Mouse (Mus musculus) right cerebral cortex, adult 18-20 months (tissue): ENCODE measurements at regions not wholly inside any gene's neighbourhood (a gene's known extent, or its start where the extent isn't known, plus 50 kb on each side); places are given as distances from the start of the nearest gene placed in this dataset.
A peak's percentile ranks its signal among the peaks of the same experiment; 100 is the strongest.

Experiments used
- DNase-seq: peaks from one replicate; pipeline ENCODE4 v3.0.0; 2022; ENCODE audit warnings: mixed read lengths

GRCm38 (mm10) chr8:10931266-10931665, 77.0 kb downstream of the Irs2 start:
- no peak for DNase-seq

DNA sequence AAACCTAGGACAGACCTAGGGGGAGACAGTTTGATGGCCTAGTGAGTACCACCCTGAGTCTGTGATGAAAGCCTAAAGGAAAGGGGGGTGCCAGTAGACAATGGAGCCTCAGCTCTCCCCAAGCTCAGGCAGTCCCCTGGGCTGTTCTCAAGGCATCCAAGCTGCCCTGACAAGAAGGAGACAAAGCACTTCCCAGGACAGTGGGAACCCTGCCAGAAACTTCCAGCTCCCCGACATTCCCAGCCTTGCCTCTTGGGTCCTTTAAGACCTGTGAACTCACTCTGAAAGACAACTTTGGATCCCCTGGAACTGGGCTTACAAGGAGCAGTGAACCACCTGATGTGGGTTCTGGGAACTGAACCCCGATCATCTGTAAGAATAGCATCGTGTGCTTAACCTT, 79.4 kb downstream of the Irs2 start:
- no peak for DNase-seq

GRCm38 (mm10) chr8:10928342-10928794, 79.9 kb downstream of the Irs2 start:
- DNase-seq = peak; percentile 44

DNA sequence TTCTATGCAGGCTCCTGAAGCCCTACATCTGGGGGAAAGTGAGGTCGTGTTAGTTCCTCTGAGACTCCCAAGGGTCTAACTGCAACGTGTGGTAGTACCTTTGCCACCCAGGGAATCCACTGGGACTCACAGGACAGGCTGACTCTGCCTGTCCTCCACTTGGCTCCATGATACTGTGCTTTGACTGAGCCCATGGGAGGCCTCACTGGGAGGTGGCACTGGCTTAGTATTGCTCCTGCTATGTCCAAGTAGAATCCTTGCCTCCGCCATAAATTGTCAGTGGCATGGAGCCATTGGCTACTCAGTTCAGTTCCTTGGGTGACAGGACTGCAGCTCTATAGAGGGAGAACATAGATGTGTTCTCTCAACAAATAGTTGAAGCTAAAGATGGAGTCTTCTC, 81.1 kb downstream of the Irs2 start:
- no peak for DNase-seq

GRCm38 (mm10) chr8:10926518-10926915, 81.7 kb downstream of the Irs2 start:
- DNase-seq = peak; percentile 33

DNA sequence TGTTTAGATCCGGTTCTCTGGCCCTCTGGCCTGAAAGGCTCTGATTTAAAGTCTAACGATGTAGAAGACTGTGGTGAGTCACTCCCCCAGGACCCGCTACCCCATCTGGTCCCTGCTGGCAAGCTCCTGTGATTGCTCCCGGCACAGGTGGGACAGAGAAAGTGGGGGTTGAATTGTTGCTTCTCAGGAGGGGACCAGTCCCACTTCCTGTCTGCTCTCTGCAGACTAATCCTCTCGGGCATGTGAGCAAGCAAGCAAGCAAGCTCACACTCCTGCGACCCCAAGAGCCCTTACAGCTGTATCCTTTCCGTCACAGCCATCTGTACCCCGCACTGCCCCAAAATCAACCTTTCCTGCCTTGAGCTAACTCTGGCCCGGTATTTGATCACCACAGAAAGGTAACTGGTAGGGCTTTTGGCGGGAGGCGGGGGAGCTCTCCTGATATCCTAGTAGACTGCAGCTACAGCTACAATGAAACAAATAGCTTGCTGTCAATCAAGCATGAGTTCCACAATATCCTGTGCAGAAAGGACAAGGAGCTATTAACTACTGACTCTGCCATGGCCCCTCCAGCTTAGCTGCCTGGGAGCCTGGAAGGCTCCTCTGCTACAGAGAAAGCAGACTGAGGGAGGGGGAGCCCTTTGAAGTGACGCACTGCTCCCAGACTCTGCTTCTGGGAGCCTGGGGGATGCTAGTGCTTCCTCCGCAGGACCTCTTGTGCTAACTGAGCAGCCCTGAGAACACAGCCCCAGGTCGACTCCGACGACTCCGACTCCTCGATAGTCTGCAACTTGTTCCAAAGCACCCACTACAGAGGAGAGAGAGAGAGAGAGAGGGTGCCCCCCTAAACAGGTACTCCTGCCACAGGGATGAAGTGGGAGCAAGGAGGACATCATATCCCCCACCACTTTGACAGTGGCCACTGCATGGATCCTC, 82.4 kb downstream of the Irs2 start:
- DNase-seq = no peak

GRCm38 (mm10) chr8:10924526-10925199, 83.6 kb downstream of the Irs2 start:
- DNase-seq = peak; percentile 28

DNA sequence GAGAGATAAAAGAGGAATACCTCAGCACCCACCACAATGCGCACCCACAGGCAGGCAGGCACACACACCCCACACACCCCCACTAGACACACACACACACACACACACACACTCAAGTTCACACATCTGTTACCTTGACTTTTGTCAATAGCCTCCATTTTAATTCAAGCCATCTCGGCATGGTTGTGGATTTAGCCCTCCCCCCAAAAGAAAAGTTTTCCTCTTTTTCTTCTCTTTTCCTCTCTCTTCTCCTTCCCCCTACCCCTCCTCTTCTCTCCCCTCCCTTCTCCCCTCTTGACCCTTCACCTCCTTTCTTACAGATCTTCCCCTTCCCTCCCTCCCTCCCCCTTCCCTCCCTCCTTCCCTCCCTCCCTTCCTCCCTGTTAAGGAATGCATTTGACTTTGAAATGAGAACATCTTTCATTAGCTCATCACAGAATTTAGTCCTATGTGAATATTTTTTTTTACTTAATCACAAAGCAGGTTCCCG, 84.2 kb downstream of the Irs2 start:
- no peak for DNase-seq

DNA sequence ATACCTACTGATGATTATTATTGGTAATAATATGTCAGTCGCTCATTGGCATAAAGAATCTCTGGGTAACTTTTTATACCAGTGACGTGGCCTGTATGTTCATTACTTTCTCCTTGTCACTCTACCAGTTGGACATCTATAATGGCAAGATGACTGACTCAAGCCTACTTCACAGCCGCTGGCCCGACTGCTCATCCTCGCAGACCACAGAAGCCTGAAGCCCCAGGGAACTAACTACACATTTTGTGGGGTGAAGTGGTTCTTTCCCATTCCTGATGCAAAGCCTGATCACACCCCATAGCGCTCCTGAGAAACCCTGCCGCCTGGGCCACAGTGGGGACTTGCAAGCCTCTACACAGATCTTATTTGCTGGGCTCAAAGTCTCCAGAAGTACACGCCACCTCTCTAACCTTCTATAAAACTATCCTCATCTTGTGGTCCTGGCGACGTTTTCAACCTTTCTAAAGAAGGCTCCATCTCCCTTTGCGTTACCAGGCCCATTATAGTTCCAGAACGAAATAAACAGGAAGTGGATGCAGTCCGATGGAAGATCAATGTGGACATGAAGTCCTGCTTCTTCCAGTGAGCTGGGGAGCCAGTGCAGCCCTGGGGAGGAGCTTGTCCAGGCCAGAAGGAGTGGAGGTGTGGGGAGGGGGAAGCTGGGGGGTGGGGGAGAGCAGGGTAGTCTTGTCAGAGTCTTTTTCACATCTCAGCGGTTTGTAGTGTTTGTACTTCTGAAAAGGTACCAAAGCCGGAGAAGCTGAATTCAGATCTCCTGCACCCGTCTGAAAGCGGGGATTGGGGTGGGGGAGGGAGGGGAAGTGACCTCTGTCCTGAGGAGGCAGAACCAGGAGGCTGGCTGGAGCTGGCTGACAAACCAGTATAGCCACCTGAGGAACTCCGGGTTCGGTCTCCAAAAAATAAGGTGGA, 84.9 kb downstream of the Irs2 start:
- no peak for DNase-seq

- no peak for DNase-seq
Observed at GRCm38 (mm10) chr8:10922209-10923030, 85.8 kb downstream of the Irs2 start.

DNA sequence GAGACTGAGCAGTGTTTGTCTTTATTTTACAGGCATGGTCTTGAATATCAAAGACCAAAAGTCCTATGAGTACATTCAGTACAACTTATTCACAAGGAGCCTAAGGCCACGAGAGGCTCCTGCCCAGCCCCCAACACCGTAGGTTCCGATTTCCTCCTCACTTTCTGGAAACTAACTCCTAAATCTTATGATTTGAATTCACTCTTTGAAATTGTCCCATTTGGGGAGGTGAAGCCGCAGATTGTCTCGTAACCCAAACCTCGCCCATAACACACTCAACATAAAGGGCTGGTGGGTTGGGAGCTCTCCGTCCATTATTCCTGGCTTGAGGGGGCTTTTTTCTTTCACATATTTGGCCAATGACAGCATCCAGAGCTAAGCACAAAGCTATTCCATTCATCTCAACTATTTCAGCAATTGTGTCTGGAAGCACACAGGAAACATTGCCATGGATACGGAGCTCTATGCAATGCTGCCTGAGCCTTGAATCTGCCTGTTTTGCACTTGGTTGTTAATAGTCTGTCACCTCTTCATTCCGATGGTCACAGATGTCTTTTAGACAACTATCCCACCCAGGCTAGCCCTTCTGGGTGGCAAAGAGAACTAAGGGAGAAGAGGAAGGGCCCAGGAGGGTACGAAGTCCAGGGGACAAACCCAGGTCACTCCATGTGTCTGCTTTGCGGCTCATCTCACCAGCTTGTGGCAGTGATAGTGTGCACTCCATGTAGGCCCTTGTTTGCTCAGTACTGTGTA, 86.6 kb downstream of the Irs2 start:
- DNase-seq = no peak

GRCm38 (mm10) chr8:10919620-10920019, 88.6 kb downstream of the Irs2 start:
- no peak for DNase-seq

DNA sequence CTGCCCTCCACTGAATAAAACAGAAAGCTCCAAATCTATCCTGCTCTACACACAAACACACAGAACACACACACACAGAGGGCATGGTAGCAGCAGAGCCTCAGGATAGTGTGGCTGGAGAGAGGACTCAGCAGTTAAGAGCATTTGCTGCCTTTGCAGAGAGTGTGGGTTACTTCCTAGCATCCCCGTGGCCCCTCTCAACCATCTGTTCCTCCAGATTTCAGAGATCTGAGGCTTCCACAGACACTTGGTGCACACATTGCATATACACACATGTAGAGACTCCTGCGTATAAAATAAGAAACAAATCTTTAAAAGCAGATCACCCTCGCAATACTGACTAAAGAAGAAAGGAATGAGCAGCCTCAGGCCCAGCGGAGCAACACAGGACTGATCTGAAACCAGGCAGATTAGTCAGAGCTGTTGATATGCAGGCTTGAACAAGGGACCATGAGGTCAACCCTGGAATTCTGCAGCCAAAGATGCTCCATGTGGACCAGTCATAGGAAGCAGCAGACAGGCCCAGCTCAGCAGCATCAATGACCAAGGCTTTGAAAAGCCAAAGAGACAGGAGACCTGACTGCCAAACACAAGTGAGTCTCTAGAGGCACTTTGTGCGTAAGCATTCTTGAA, 89.7 kb downstream of the Irs2 start:
- peak; percentile 24 for DNase-seq

GRCm38 (mm10) chr8:10914616-10915015, 93.6 kb downstream of the Irs2 start:
- DNase-seq = no peak

DNA sequence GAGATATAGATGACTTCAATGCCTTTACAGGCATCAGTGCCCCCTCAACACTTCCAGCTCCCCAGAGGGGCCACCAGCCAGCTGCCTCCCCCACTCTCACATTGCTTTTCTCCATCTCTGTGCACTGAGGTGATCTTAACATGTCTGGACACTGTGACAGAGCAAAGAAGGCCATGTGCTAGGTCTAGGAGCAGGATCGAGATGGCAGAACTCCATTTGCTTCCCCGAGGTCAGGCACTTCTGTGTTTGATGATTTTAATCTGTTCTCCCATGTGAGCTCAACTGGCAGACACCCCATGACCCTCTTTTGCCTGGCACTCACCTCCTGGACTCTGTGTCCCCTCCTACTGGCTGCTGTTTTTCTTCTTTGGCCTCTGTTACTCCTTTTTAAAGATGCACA, 95.8 kb downstream of the Irs2 start:
- no peak for DNase-seq

- DNase-seq = no peak
Observed at GRCm38 (mm10) chr8:10911371-10911770, 96.9 kb downstream of the Irs2 start.

DNA sequence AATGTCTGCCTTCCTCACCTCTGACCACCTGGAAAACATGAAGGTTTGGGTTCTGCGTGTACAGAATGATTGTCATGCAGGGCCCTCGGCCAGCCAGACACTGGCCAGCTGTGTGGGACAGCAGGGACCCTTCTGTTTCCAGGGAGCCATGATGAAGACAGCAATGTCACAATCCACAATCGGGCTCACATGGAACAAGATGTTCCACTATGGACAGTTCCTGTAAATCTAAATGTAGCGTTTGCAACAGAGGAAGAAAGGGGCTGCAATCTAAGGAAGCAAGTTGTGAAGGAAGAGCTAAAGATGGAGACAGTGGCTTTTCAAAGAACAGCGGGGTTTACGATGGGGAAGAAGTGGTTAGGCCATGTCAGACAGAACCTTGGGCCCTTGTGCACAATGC, 97.3 kb downstream of the Irs2 start:
- no peak for DNase-seq

GRCm38 (mm10) chr8:10910244-10910872, 97.9 kb downstream of the Irs2 start:
- no peak for DNase-seq

DNA sequence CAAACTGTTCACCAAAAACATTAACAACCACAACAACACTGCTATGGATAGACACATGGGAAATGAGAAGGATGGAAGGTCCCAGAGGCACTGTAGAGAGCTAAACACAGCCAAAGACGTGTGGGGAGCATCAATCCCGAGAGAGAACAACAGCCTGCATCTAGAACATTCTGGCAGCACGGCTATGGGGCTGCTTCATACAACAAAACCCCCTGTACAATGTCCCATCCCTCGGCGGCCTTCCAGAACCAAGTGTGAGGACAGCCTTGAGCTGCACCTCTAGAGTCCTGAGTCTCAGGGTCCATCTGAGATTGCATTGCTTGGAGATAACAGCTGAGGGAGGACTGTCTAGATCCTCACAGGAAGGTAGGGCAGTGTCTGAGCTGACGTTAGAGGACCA, 99.1 kb downstream of the Irs2 start:
- DNase-seq = no peak

DNA sequence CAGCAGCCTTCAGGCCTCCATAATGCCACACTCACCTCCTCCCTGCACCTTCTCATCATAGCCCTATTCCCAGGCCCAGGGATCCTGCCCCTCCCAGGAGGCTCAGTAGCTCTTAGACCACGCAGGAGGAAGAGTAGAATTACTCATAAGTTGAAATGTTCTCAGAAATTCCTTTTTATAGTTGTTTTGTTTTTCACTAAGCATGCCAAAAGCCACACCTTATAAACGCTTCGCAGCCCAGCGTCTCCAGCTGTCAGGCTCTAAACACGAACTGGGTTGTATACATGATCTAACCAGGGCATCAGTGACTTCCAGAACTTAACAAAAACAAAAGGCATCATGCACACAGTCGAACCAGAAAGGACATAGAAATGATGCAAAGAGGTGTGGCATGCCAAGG, 101.9 kb downstream of the Irs2 start:
- DNase-seq = no peak
